Mouse (Mus musculus): ENCODE results near the gene Alg5. TPM values are rescaled to one million over a fixed set of nuclear protein-coding genes. Genes with fewer than 3 reads are reported as not detected.

Alg5 gene
- polyA plus RNA-seq, 1 experiment from 2014 or later = 45.7 TPM

Other genes starting within 250 kb of the Alg5 start
- gene Supt20, start 42.7 kb upstream of the Alg5 start, polyA plus RNA-seq (2015; fragmentation: Nextera tagmentation; extraction: Ambion mirVana) = 80.7 and 81.4 TPM in 2 replicates
- gene Gm21958, start 21.2 kb upstream of the Alg5 start, polyA plus RNA-seq (2015; fragmentation: Nextera tagmentation; extraction: Ambion mirVana) = 0.40 and 0.42 TPM in 2 replicates
- gene Exosc8, start 146 bp upstream of the Alg5 start, polyA plus RNA-seq (2015; fragmentation: Nextera tagmentation; extraction: Ambion mirVana) = 71.9 and 88.5 TPM in 2 replicates
- gene Smad9, start 20.0 kb downstream of the Alg5 start, polyA plus RNA-seq (2015; fragmentation: Nextera tagmentation; extraction: Ambion mirVana) = 0.86 and 0.91 TPM in 2 replicates
- gene Rfxap, start 72.3 kb downstream of the Alg5 start, polyA plus RNA-seq (2015; fragmentation: Nextera tagmentation; extraction: Ambion mirVana) = 43.4 and 44.2 TPM in 2 replicates
- gene Sertm1, start 180.3 kb downstream of the Alg5 start, polyA plus RNA-seq (2015; fragmentation: Nextera tagmentation; extraction: Ambion mirVana) = 0.96 and 1.4 TPM in 2 replicates